Mouse (Mus musculus) splenic B cell, adult 2 months (primary cell): ENCODE measurements at regions not wholly inside any gene's neighbourhood (a gene's known extent, or its start where the extent isn't known, plus 50 kb on each side); places are given as distances from the start of the nearest gene placed in this dataset.

Source experiments
- DNase-seq: peaks from one replicate; pipeline ENCODE4 v3.0.0-alpha.2; 2011; ENCODE audit warnings: low read depth, low spot score
- H3K27me3 ChIP-seq: 2 replicates; pipeline ENCODE4 v1.6.1; 2012; ENCODE audit warnings: mild to moderate bottlenecking, low read length, moderate library complexity, mixed read lengths; ENCODE audit not compliant: control insufficient read depth, poor library complexity, insufficient read depth, severe bottlenecking
- H3K36me3 ChIP-seq: 2 replicates; pipeline ENCODE4 v1.6.1; 2012; ENCODE audit warnings: mild to moderate bottlenecking, low read length, moderate library complexity, mixed read lengths; ENCODE audit not compliant: control insufficient read depth, poor library complexity, insufficient read depth, severe bottlenecking

GRCm38 (mm10) chr6:41108897-41109296 is 73.6 kb upstream of the 2210010C04Rik start:
- no peak for DNase-seq
- Histone ChIP-seq H3K36me3 (no peaks in the 10 kb centered on the region), H3K27me3 (no peaks in the 10 kb centered on the region)

GRCm38 (mm10) chr6:41103689-41104400 is 68.5 kb upstream of the 2210010C04Rik start:
- Histone ChIP-seq H3K27me3 (no peaks in the 10 kb centered on the region), H3K36me3 (no peaks in the 10 kb centered on the region)
- no peak for DNase-seq

- Histone ChIP-seq H3K27me3 (no peaks in the 10 kb centered on the region), H3K36me3 (no peaks in the 10 kb centered on the region)
- DNase-seq = no peak
Observed at GRCm38 (mm10) chr6:41101997-41102396, 66.7 kb upstream of the 2210010C04Rik start.

- H3K36me3 ChIP-seq = no peaks in the 10 kb centered on the region
- no peaks in the 10 kb centered on the region for H3K27me3 ChIP-seq
- no peak for DNase-seq
Observed at GRCm38 (mm10) chr6:41100258-41100657, 64.9 kb upstream of the 2210010C04Rik start.

- DNase-seq = peak; percentile 7
- Histone ChIP-seq H3K27me3 (no peaks in the 10 kb centered on the region), H3K36me3 (no peaks in the 10 kb centered on the region)
Observed at GRCm38 (mm10) chr6:41091177-41091829, 56.0 kb upstream of the 2210010C04Rik start.
